Mouse (Mus musculus) embryonic fibroblast, embryonic 13.5 days (primary cell): ENCODE measurements around the gene Npc1l1. TPM values are rescaled to one million over a fixed set of nuclear protein-coding genes. Genes with fewer than 3 reads are reported as not detected.
"Not testable (repeated sequence)": the region's sequence is repeated elsewhere in the genome, so short reads cannot be mapped to it uniquely, and the experiment has no call there.

Source experiments
- H3K27ac ChIP-seq: 2 replicates; pipeline ENCODE4 v1.5.1; 2012; ENCODE audit warnings: low read length, control low read depth, inconsistent platforms; ENCODE audit not compliant: insufficient read depth
- H3K4me1 ChIP-seq: 2 replicates; pipeline ENCODE4 v1.6.1; 2011; ENCODE audit warnings: low read length; ENCODE audit not compliant: control insufficient read depth, insufficient read depth
- H3K4me3 ChIP-seq: 2 replicates; pipeline ENCODE4 v1.5.1; 2011; ENCODE audit warnings: mild to moderate bottlenecking, control low read depth, low read length; ENCODE audit not compliant: insufficient read depth
- CTCF ChIP-seq: IDR thresholded peaks from 2 replicates; pipeline ENCODE4 v1.5.1; 2011; ENCODE audit warnings: mild to moderate bottlenecking, control low read depth, low read length, moderate library complexity, borderline replicate concordance; ENCODE audit not compliant: insufficient read depth
- POLR2A ChIP-seq: IDR thresholded peaks from 2 replicates; pipeline ENCODE4 v1.6.1; 2011; ENCODE audit warnings: low read depth, mild to moderate bottlenecking, control low read depth, low read length, moderate library complexity
- polyA plus RNA-seq: library from polyadenylated mRNA; stranded (reverse); fragments of >200 nt; gene quantifications from 2 replicates; pipeline ENCODE4 v1.2.4, GENCODE M21; 2011; ENCODE audit warnings: low read depth; ENCODE audit not compliant: missing spikeins, insufficient read length

Npc1l1 gene
- polyA plus RNA-seq, 1 experiment = not detected

- Histone ChIP-seq H3K4me1 (no peaks in the 10 kb centered on the region), H3K4me3 (no peak overlapping the region), H3K27ac (no peak overlapping the region)
- no peak; the same call in 1 of the 2 replicates for TF ChIP-seq POLR2A
- TF ChIP-seq CTCF = no peak
These were observed 26.6 kb upstream of the Npc1l1 start for GRCm38 (mm10) chr11:6256490-6257072.

GRCm38 (mm10) chr11:6254602-6255001 is 24.7 kb upstream of the Npc1l1 start:
- not testable (repeated sequence) for H3K27ac ChIP-seq

GRCm38 (mm10) chr11:6252824-6253223 is 22.9 kb upstream of the Npc1l1 start:
- Histone ChIP-seq H3K4me3 (no peak overlapping the region), H3K27ac (no peak overlapping the region), H3K4me1 (no peaks in the 10 kb centered on the region)
- TF ChIP-seq CTCF (no peak), POLR2A (no peak)

More at GRCm38 (mm10) chr11:6254602-6255001, 24.7 kb upstream of the Npc1l1 start:
- H3K4me3 ChIP-seq, H3K4me1 ChIP-seq: not testable (repeated sequence)

DNA sequence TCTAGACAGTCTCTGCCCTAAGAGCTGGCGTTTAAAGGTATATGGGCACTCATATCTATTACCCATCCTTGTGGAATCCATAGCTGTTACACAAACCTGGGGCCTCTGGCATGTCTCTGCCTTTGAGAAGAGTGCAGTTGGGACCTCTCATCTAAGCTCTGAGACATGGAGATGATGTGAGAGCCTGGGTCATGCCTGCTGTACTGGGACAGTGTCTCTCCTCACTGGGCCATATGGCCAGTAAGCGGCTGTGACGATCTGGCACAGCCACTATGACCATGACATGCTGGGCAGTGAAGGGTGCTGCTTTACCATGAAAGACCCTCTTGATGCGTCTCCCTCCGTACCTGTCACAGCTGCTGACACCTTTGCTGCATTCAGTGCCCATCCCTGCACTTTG is 22.3 kb upstream of the Npc1l1 start:
- Histone ChIP-seq H3K27ac (no peak overlapping the region), H3K4me3 (no peak overlapping the region), H3K4me1 (no peaks in the 10 kb centered on the region)
- TF ChIP-seq CTCF (no peak), POLR2A (no peak)

DNA sequence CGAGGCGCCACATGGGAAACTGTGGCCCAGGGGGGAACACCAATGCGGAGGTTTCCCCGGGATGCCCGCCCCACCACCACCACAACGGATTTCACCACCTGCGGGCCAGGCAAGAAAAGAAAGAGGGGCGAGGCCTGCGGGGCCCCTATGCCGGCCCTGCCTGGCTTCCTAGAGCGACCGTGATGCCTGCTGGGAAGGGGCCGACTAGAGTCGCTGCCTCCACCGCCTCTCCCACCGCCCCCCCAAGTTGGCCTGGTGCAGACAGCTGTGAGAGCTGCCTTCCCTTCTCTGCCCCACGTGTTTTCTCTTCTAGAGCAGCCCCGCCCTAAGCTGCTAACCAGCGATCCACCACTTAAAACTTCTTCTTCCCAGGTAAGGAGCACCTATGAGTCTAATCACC is 14.8 kb upstream of the Npc1l1 start:
- no peak overlapping the region for H3K4me3 ChIP-seq
- H3K4me1 ChIP-seq = no peaks in the 10 kb centered on the region
- no peak overlapping the region for H3K27ac ChIP-seq
- TF ChIP-seq CTCF (no peak), POLR2A (no peak)

DNA sequence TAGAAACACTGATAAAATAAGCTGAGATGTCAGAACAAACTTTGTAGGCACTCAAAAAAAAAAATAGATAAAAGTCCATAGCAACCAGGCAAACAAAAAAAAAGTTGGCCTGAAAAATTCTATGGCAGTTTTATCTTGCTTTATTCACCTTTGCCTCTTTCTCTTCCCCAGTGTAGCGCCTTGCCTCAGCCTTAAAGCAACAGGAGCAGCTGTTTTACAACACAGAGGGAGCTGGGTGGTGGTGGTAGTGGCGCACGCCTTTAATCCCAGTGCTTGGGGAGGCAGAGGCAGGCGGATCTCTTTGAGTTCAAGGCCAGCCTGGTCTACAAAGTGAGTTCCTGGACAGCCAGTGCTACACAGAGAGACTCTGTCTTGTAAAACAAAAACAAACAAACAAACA is 3.1 kb upstream of the Npc1l1 start:
- no peak overlapping the region for H3K4me3 ChIP-seq
- no peak overlapping the region for H3K27ac ChIP-seq
- H3K4me1 ChIP-seq = no peaks in the 10 kb centered on the region
- TF ChIP-seq POLR2A = no peak
- TF ChIP-seq CTCF = no peak

- Histone ChIP-seq H3K4me3 (no peak overlapping the region), H3K27ac (no peak overlapping the region), H3K4me1 (no peaks in the 10 kb centered on the region)
- no peak for TF ChIP-seq POLR2A
- no peak for TF ChIP-seq CTCF
These were observed 5.3 kb downstream of the Npc1l1 start for GRCm38 (mm10) chr11:6224541-6225229.

DNA sequence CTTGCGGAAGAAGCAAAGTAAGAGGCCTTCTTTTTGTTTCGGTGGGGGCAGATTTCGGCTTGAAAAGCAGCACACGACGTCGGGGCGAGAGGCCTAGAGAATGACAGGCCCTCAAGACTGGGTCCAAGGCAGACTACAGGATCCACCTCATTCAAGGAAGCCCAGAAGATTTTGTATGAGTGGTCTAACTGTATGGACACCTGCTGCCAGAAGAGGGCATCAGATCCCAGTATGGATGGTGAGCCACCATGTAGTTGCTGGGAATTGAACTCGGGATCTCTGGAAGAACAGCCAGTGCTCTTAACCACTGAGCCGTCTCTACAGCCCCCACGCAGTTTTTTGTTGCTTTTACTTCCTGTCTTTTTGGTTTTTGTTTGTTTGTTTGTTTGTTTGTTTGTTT is 7.8 kb downstream of the Npc1l1 start:
- H3K27ac ChIP-seq = no peak overlapping the region
- no peaks in the 10 kb centered on the region for H3K4me1 ChIP-seq
- H3K4me3 ChIP-seq = no peak overlapping the region
- TF ChIP-seq CTCF = no peak
- no peak for TF ChIP-seq POLR2A

GRCm38 (mm10) chr11:6219967-6220366 is 10.0 kb downstream of the Npc1l1 start:
- TF ChIP-seq CTCF = no peak
- TF ChIP-seq POLR2A = no peak
- Histone ChIP-seq H3K4me1 (no peaks in the 10 kb centered on the region), H3K27ac (no peak overlapping the region), H3K4me3 (no peak overlapping the region)

DNA sequence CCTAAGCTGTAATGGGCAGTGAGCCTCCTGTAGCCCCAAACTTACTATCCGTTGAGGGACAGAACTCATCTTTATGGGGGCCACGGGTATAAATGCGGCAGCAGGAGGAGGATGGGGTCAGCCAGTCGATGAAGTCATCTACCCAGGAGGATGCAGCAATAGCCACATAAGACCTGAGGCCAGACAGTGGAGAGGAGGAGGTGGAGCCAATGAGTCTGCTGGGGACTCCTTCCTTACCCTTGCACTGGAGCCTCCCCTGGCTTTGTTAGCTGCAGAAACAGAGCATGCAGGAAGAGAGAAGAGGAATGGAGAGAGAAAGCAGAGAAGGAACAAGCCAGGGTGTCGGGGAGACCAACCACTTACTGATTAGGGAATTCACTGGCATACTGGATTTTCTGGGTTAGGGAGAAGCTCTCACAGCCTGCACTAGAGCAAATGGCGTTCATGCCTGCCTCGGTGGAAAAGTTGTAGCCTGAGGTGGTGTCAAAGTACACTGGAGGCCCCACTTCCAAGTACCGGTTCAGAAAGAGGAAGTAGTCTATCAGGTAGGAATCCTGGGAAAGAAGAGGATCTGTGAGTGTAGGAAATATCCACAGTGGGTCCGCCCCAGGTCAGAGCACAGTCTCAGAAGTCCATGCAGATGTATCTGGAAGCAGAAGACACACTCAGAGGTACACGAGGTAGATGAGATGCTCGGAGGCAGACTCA is 11.6 kb downstream of the Npc1l1 start:
- Histone ChIP-seq H3K4me3 (no peak overlapping the region), H3K27ac (no peak overlapping the region), H3K4me1 (no peaks in the 10 kb centered on the region)
- no peak for TF ChIP-seq POLR2A
- no peak for TF ChIP-seq CTCF
